Mouse (Mus musculus) E14TG2a.4 (cell line): ENCODE measurements at regions not wholly inside any gene's neighbourhood (a gene's known extent, or its start where the extent isn't known, plus 50 kb on each side); places are given as distances from the start of the nearest gene placed in this dataset.

Experiments used
- H3K27me3 ChIP-seq: 2 replicates; pipeline ENCODE4 v1.6.1; 2014; ENCODE audit warnings: low read length, control low read depth; ENCODE audit not compliant: insufficient read depth
- H3K36me3 ChIP-seq: 2 replicates; pipeline ENCODE4 v1.6.1; 2014; ENCODE audit warnings: low read length, control low read depth; ENCODE audit not compliant: insufficient read depth
- H3K4me1 ChIP-seq: replicated peaks from 2 replicates; pipeline ENCODE4 v1.6.1; 2014; ENCODE audit warnings: low read depth, low read length, control low read depth
- H3K4me3 ChIP-seq: replicated peaks from 2 replicates; pipeline ENCODE4 v1.5.1; 2014; ENCODE audit warnings: mild to moderate bottlenecking, low read length
- H3K9me3 ChIP-seq: 2 replicates; pipeline ENCODE4 v1.6.1; 2014; ENCODE audit warnings: low read length, control low read depth
- CTCF ChIP-seq: conservative IDR thresholded peaks from 2 replicates; pipeline ENCODE4 v1.5.1; 2014; ENCODE audit warnings: low read length
- NANOG ChIP-seq: IDR thresholded peaks from 2 replicates; pipeline ENCODE4 v1.6.1; 2014; ENCODE audit warnings: borderline replicate concordance, low read length, mixed read lengths
- POU5F1 ChIP-seq: IDR thresholded peaks from 2 replicates; pipeline ENCODE4 v1.6.1; 2014; ENCODE audit warnings: low read length, borderline replicate concordance

- Histone ChIP-seq H3K27me3 (peaks cover 6% of the 10 kb centered on the region; the same call in 1 of the 2 replicates), H3K36me3 (no peaks in the 10 kb centered on the region), H3K4me1 (0 out of 2 replicates have a peak, but pooled peaks cover 3% of the 10 kb centered on the region), H3K9me3 (no peaks in the 10 kb centered on the region), H3K4me3 (no peak overlapping the region)
- no peak for TF ChIP-seq CTCF
- TF ChIP-seq NANOG = no peak
- no peak for TF ChIP-seq POU5F1
Observed at GRCm38 (mm10) chr2:169233151-169234123, 278.1 kb upstream of the Zfp64 start.

DNA sequence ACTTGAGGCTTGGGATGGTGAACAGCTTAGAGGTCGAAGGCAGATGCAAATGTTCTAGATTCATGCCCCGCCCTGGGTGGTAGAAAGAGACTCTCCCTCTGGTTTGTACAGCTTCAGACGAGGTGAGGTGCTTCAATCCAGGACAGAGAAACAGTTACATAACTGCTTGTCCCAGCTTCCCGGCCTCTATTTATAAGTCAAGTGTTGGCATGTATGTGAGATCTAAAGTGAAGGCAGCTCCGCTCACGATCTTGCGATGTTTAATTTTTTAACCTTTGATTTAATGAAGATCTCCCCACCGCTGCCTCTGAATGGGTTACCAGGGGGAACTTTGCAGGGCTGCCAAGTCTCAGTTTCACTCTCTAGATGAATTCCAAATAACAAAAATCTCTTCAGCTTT is 266.9 kb upstream of the Zfp64 start:
- Histone ChIP-seq H3K9me3 (peaks cover 9% of the 10 kb centered on the region; the same call in 1 of the 2 replicates), H3K4me3 (no peak overlapping the region), H3K4me1 (peaks cover 7% of the 10 kb centered on the region), H3K36me3 (no peaks in the 10 kb centered on the region), H3K27me3 (peaks cover 16% of the 10 kb centered on the region; the same call in 1 of the 2 replicates)
- TF ChIP-seq CTCF (no peak), NANOG (no peak), POU5F1 (no peak)

- no peaks in the 10 kb centered on the region for H3K36me3 ChIP-seq
- no peak overlapping the region for H3K4me3 ChIP-seq
- TF ChIP-seq POU5F1 (no peak), CTCF (no peak), NANOG (no peak)
- H3K9me3 ChIP-seq = peaks cover 9% of the 10 kb centered on the region; the same call in 1 of the 2 replicates
- peaks cover 7% of the 10 kb centered on the region for H3K4me1 ChIP-seq
- H3K27me3 ChIP-seq = peaks cover 16% of the 10 kb centered on the region; the same call in 1 of the 2 replicates
Observed at GRCm38 (mm10) chr2:169221141-169221540, 265.8 kb upstream of the Zfp64 start.

DNA sequence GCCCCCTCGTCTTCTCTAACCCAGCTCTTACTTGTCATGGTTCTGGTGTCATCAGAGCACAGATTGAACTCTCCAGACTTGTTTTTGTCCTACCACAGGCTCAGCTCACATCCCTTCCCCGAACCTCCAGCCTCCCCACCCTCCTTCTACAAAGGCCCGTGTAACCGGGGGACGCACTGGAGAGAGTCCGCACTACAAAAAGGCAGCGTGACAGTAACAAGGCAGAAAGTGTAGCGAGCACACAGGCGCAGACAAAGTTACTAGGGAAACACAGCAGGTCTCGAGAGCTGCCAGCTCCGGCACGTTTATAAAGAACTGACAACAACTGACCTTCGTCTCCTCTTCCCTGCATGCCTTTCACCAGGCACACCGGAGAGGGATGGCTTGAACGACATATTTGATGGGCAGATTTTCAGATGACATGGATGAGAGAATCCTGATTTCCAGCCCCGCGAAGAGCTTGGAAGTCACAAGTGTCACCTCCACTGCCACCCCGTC is 260.2 kb upstream of the Zfp64 start:
- Histone ChIP-seq H3K36me3 (no peaks in the 10 kb centered on the region), H3K9me3 (no peaks in the 10 kb centered on the region), H3K4me1 (peaks cover 28% of the 10 kb centered on the region), H3K27me3 (no peaks in the 10 kb centered on the region), H3K4me3 (no peak overlapping the region)
- no peak for TF ChIP-seq CTCF
- no peak for TF ChIP-seq POU5F1
- no peak for TF ChIP-seq NANOG

GRCm38 (mm10) chr2:169214396-169214795 is 259.0 kb upstream of the Zfp64 start:
- H3K4me1 ChIP-seq = peaks cover 28% of the 10 kb centered on the region
- H3K4me3 ChIP-seq = no peak overlapping the region
- H3K36me3 ChIP-seq = no peaks in the 10 kb centered on the region
- TF ChIP-seq CTCF = no peak
- TF ChIP-seq POU5F1 = no peak
- no peak for TF ChIP-seq NANOG
- peaks cover 11% of the 10 kb centered on the region for H3K9me3 ChIP-seq
- no peaks in the 10 kb centered on the region for H3K27me3 ChIP-seq

DNA sequence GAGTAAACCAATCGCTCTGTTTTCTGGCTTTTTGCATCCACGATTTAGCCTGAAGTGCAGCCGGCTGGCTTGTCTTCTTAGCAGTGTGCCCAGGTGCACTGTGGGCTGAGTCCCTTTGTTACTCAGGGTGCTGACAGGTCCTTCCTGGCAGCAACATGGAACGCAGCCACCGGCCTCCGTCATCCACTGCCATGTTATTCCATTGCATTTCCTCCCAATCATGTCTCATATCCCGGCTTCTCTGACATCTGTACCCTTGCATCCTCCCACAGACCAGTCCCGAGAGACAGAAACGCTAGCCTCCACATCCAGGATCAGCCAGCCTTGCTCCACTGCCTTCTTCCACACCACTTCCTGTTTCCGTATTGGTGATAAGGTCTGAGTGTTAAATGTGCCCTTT is 257.9 kb upstream of the Zfp64 start:
- H3K4me3 ChIP-seq = no peak overlapping the region
- H3K36me3 ChIP-seq = no peaks in the 10 kb centered on the region
- TF ChIP-seq NANOG = no peak
- TF ChIP-seq POU5F1 = no peak
- TF ChIP-seq CTCF = no peak
- no peaks in the 10 kb centered on the region for H3K27me3 ChIP-seq
- peaks cover 28% of the 10 kb centered on the region for H3K4me1 ChIP-seq
- peaks cover 22% of the 10 kb centered on the region for H3K9me3 ChIP-seq

GRCm38 (mm10) chr2:169212676-169213257 is 257.4 kb upstream of the Zfp64 start:
- peaks cover 27% of the 10 kb centered on the region for H3K9me3 ChIP-seq

DNA sequence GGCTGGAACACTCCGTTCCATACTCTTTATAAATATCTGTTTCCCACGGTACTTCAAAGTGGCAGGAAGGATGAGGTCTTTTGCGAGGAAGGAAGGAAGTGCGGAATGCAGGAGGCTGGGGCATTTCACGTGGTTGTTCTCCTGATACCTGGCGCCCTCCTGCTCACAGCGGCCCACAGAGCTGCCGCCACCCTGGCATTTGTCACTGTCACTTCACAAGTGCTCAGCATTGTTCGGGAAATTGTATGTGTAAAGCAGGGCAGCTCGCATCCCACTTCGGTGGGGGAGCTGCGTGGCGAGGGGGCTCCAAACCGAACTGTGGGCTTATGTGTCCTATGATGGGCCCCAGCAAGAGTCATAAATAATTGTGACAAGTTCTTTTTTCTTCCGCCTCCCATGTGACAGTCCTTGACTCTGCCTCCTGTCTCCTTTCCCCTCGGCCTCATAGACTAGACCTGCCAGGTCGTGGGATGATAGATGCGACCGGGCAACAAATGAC is 248.9 kb upstream of the Zfp64 start:
- no peak overlapping the region for H3K4me3 ChIP-seq
- H3K36me3 ChIP-seq = no peaks in the 10 kb centered on the region
- H3K9me3 ChIP-seq = peaks cover 19% of the 10 kb centered on the region
- H3K27me3 ChIP-seq = no peaks in the 10 kb centered on the region
- TF ChIP-seq POU5F1 (no peak), NANOG (no peak), CTCF (no peak)
- H3K4me1 ChIP-seq = no peaks in the 10 kb centered on the region; the same call in 1 of the 2 replicates

More at GRCm38 (mm10) chr2:169212676-169213257, 257.4 kb upstream of the Zfp64 start:
- H3K4me1 ChIP-seq = peaks cover 28% of the 10 kb centered on the region
- no peak overlapping the region for H3K4me3 ChIP-seq
- no peaks in the 10 kb centered on the region for H3K27me3 ChIP-seq
- H3K36me3 ChIP-seq = no peaks in the 10 kb centered on the region
- TF ChIP-seq CTCF = no peak
- no peak for TF ChIP-seq POU5F1
- TF ChIP-seq NANOG = no peak
